Mouse (Mus musculus) brain, embryonic 14.5 days (tissue): Measurements from ENCODE around the gene Icmt.

ENCODE experiments used
- CTCF ChIP-seq: fragments of 200-500 bp; IDR thresholded peaks from 2 replicates; pipeline ENCODE4 v1.5.1; 2012; ENCODE audit warnings: inconsistent platforms, mild to moderate bottlenecking, moderate library complexity, borderline replicate concordance; ENCODE audit not compliant: insufficient read depth, insufficient read length; ENCODE audit errors: extremely low read depth
- POLR2A ChIP-seq: fragments of 200-500 bp; IDR thresholded peaks from 2 replicates; pipeline ENCODE4 v1.6.1; 2012; ENCODE audit warnings: mild to moderate bottlenecking, inconsistent platforms, borderline replicate concordance; ENCODE audit not compliant: poor library complexity, insufficient read depth, insufficient read length, severe bottlenecking; ENCODE audit errors: extremely low read depth

DNA sequence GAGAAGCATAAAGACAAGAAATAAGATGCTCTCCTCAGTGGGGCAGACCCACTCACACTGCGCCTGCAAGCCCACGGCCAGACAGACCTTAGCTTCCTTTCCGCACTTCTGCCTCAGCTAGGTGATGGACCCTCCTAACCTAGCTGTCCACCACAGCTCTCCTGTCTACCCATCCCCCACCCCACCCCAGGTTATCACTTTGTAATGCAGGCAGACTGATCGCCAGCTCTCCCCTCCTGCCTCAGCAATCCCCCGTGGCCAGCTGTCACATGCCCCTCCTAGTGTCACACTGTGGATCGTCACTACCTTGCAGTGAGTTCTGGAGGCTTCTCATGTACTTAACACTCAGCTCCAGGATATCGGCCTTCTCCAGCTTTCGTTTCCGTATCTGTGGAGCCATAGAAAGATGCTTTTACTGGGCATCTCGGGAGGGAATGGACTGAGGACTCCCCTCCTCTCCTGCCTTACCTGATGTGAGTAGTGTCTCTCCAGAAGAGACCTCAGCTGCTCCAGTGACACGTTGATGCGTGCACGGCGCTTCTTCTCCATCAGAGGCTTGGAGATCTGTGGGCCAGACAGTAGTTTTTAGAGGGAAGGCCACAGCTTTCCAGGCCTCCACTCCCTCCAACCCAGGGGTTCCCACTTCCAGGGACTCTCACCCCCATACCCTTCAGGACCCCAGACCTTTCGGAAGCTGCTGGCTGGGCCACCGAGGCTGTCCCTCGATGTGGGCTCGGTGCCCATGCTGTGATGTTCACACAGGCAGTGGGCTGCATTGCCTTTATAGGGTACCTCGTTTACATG is 9.5 kb upstream of the Icmt start:
- TF ChIP-seq POLR2A, result no peak
- no peak for TF ChIP-seq CTCF
